In the genomic region with DNA sequence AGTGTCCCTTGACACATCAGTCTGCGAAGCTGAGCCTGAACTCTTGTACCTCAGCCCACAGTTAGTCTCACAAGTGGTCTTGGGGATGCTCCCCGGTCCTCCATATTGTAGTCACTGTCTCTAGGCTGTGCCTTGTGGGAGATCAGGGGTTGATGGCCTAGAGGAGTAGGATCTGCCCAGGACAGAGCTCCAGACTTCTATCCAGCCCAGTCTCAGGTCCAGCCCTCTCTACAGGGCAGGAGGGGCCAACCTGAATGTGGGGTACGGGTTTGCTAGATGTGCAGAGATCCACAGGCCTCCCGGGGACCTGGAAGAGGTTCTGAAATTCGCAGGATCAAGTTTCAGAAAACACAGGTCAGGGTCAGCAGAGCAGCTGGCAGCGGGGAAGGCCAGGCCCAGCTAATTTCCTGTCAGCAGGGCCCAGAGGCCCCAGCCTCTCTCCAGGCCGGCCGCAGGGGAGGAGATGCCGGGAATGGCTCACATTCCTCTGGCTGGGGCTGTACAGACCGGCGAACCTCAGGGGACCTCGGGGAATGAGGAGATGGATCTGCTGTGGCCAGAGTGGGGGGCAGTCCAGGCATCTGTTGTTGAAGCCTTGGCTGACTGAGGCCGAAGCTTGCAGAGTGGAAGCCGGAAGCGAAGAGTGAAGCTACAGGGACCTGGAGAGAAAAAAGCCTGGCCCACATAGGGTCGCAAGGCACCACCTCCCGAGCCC, we compare ENCODE assay signal across 8 mouse cellular contexts.
A peak's percentile ranks its signal among the peaks of the same experiment; 100 is the strongest.
DNase-seq lines count a peak whose midpoint lies in the region; ATAC-seq lines count a peak whose summit lies in the region.

No protein-coding gene starts in this region.

- H3K27ac ChIP-seq in hindbrain, embryonic 14.5 days, result no peak overlapping the region
- peak overlapping the region; percentile 83 for H3K27ac ChIP-seq in limb, embryonic 15.5 days

- ATAC-seq in hindbrain, embryonic 14.5 days (ENCODE audit: low FRiP score), result peak; percentile 53; the same call in 1 of the 2 replicates
- peak; percentile 81 for ATAC-seq in limb, embryonic 15.5 days (ENCODE audit: insufficient number of reproducible peaks, low FRiP score, low TSS enrichment, low read depth)
- no peak for ATAC-seq in frontal cortex, adult (ENCODE audit: low TSS enrichment)

- H3K9ac ChIP-seq in hindbrain, embryonic 14.5 days, result no peak overlapping the region
- no peak overlapping the region for H3K9ac ChIP-seq in limb, embryonic 15.5 days

- H3K4me1 ChIP-seq in hindbrain, embryonic 14.5 days (replicated peaks; ENCODE audit: control insufficient read depth, insufficient read depth, low read length), result 0 out of 2 replicates have a peak, but pooled peaks cover 4% of the 10 kb centered on the region
- peaks cover 22% of the 10 kb centered on the region for H3K4me1 ChIP-seq in limb, embryonic 15.5 days

- WGBS in hindbrain, embryonic 14.5 days, result 38% methylated on average over 17 of the region's 17 CpGs
- 18% methylated on average over 17 of the region's 17 CpGs for WGBS in limb, embryonic 15.5 days

- H3K4me2 ChIP-seq in hindbrain, embryonic 14.5 days (replicated peaks), result no peak overlapping the region
- H3K4me2 ChIP-seq in limb, embryonic 15.5 days, result 0 out of 2 replicates have a peak overlapping the region, but pooled peaks have one; percentile 22

- no peaks in the 10 kb centered on the region for H3K27me3 ChIP-seq in hindbrain, embryonic 14.5 days (ENCODE audit: control insufficient read depth, insufficient read depth, low read length)
- no peaks in the 10 kb centered on the region for H3K27me3 ChIP-seq in limb, embryonic 15.5 days

- no peak overlapping the region for H3K4me3 ChIP-seq in hindbrain, embryonic 14.5 days (replicated peaks; ENCODE audit: low read length)
- no peak overlapping the region for H3K4me3 ChIP-seq in limb, embryonic 15.5 days

- no peaks in the 10 kb centered on the region for H3K36me3 ChIP-seq in hindbrain, embryonic 14.5 days (replicated peaks; ENCODE audit: control insufficient read depth, insufficient read depth)
- H3K36me3 ChIP-seq in limb, embryonic 15.5 days, result no peaks in the 10 kb centered on the region

- H3K9me3 ChIP-seq in hindbrain, embryonic 14.5 days (ENCODE audit: control insufficient read depth, low read length), result no peaks in the 10 kb centered on the region
- H3K9me3 ChIP-seq in limb, embryonic 15.5 days, result no peaks in the 10 kb centered on the region

- peak; percentile 28 to 48 for DNase-seq in cerebellum, postnatal 10 days
- DNase-seq in cerebellum, adult 11-12 months, result no peak
- peak; percentile 80 to 88 for DNase-seq in gastrocnemius, adult 8-10 months (ENCODE audit: low spot score in 2 of 2)
- no peak for DNase-seq in hindbrain, embryonic 14.5 days (ENCODE audit: low spot score)
- peak; percentile 80 for DNase-seq in neural tube, embryonic 10.5 days (ENCODE audit: extremely low spot score, low spot score)
- no peak for DNase-seq in thymus, postnatal 36 days

Comparison
In these comparisons a context has a peak if more than half of its experiments do, and no peak if none do; other contexts are left out.
1. DNase-seq: peak in cerebellum, postnatal 10 days (2 of 2), gastrocnemius, adult 8-10 months (2 of 2) and neural tube, embryonic 10.5 days (single experiment); none in cerebellum, adult 11-12 months (single experiment), hindbrain, embryonic 14.5 days (single experiment) and thymus, postnatal 36 days (0 of 2).